Mouse (Mus musculus): ENCODE measurements around the gene Plekhh1.

The Plekhh1 gene

GRCm38 (mm10) chr12:79034331-79034730 lies 5.4 kb downstream of the Plekhh1 start:
- no peak for DNase-seq (ENCODE audit: low spot score)

GRCm38 (mm10) chr12:79035349-79035748 lies 6.4 kb downstream of the Plekhh1 start:
- no peak for DNase-seq (ENCODE audit: low spot score)

- no peak for DNase-seq (ENCODE audit: low spot score)
Observed at GRCm38 (mm10) chr12:79039708-79040107, 10.7 kb downstream of the Plekhh1 start.

GRCm38 (mm10) chr12:79040201-79040827 lies 11.4 kb downstream of the Plekhh1 start:
- no peak for DNase-seq (ENCODE audit: low spot score)

GRCm38 (mm10) chr12:79041436-79041835 lies 12.5 kb downstream of the Plekhh1 start:
- no peak for DNase-seq (ENCODE audit: low spot score)

GRCm38 (mm10) chr12:79044668-79045067 lies 15.7 kb downstream of the Plekhh1 start:
- DNase-seq (ENCODE audit: low spot score) = no peak

GRCm38 (mm10) chr12:79046171-79046570 lies 17.2 kb downstream of the Plekhh1 start:
- DNase-seq (ENCODE audit: low spot score) = no peak

GRCm38 (mm10) chr12:79047203-79047602 lies 18.2 kb downstream of the Plekhh1 start:
- DNase-seq (ENCODE audit: low spot score) = no peak

- DNase-seq (ENCODE audit: low spot score) = no peak
Observed at GRCm38 (mm10) chr12:79048898-79049297, 19.9 kb downstream of the Plekhh1 start.

- DNase-seq (ENCODE audit: low spot score) = no peak
Observed at GRCm38 (mm10) chr12:79049807-79050206, 20.8 kb downstream of the Plekhh1 start.

- DNase-seq (ENCODE audit: low spot score) = no peak
Observed at GRCm38 (mm10) chr12:79050545-79051212, 21.7 kb downstream of the Plekhh1 start.

GRCm38 (mm10) chr12:79052073-79052472 lies 23.1 kb downstream of the Plekhh1 start:
- no peak for DNase-seq (ENCODE audit: low spot score)

GRCm38 (mm10) chr12:79055276-79055675 lies 26.3 kb downstream of the Plekhh1 start:
- peak; percentile 41 for DNase-seq (ENCODE audit: low spot score)

GRCm38 (mm10) chr12:79059573-79059972 lies 30.6 kb downstream of the Plekhh1 start:
- no peak for DNase-seq (ENCODE audit: low spot score)

- no peak for DNase-seq (ENCODE audit: low spot score)
Observed at GRCm38 (mm10) chr12:79060134-79060533, 31.2 kb downstream of the Plekhh1 start.

GRCm38 (mm10) chr12:79060766-79061652 lies 32.0 kb downstream of the Plekhh1 start:
- DNase-seq (ENCODE audit: low spot score) = no peak

GRCm38 (mm10) chr12:79064451-79064850 lies 35.5 kb downstream of the Plekhh1 start:
- DNase-seq (ENCODE audit: low spot score) = no peak

GRCm38 (mm10) chr12:79066431-79066830 lies 37.5 kb downstream of the Plekhh1 start:
- DNase-seq (ENCODE audit: low spot score) = no peak

GRCm38 (mm10) chr12:79067526-79067925 lies 38.6 kb downstream of the Plekhh1 start:
- no peak for DNase-seq (ENCODE audit: low spot score)

- DNase-seq (ENCODE audit: low spot score) = no peak
Observed at GRCm38 (mm10) chr12:79068306-79068705, 39.3 kb downstream of the Plekhh1 start.

- no peak for DNase-seq (ENCODE audit: low spot score)
Observed at GRCm38 (mm10) chr12:79069187-79069608, 40.2 kb downstream of the Plekhh1 start.

GRCm38 (mm10) chr12:79069916-79070315 lies 41.0 kb downstream of the Plekhh1 start:
- DNase-seq (ENCODE audit: low spot score) = no peak

All from c-Kit-positive CD71-positive TER-119-positive erythroid progenitor cells, embryonic 14.5 days (primary cell).